Mouse (Mus musculus): ENCODE results near the gene Csgalnact2. TPM values are rescaled to one million over a fixed set of nuclear protein-coding genes. Genes with fewer than 3 reads are reported as not detected.

The Csgalnact2 gene
- total and polyA plus RNA-seq, 3 experiments = 2.2 to 6.4 (median 3.0) TPM

- no peaks in the 10 kb centered on the region for H3K79me2 ChIP-seq (replicated peaks; ENCODE audit: control insufficient read depth, extremely low read depth, insufficient read depth, poor library complexity, severe bottlenecking)
- no peak overlapping the region for H3K4me3 ChIP-seq (replicated peaks in 1 of 3; ENCODE audit: low read depth in 2 of 3, low read length in 2 of 3, poor library complexity in 1 of 3)
- no peaks in the 10 kb centered on the region for H3K9me3 ChIP-seq (replicated peaks; ENCODE audit: low read length)
- H3K4me2 ChIP-seq (ENCODE audit: insufficient read depth, low read depth, poor library complexity, severe bottlenecking) = no peak overlapping the region
- dilution Hi-C loops (cut with MboI; ENCODE audit: extremely low pct_ligation_motif_present, extremely low pct_unique_long_range_greater_than_20kb, low sequenced_read_pairs) (no loop called here), in situ Hi-C loops (cut with MboI; ENCODE audit: low pct_ligation_motif_present, low pct_unique_long_range_greater_than_20kb, low sequenced_read_pairs) (no loop called here)
- H3K9ac ChIP-seq (ENCODE audit: insufficient read depth, low read depth) = no peak overlapping the region
- no peaks in the 10 kb centered on the region for H3K4me1 ChIP-seq (ENCODE audit: control insufficient read depth in 1 of 2, insufficient read depth in 2 of 2)
- peaks cover 91% of the 10 kb centered on the region for H3K27me3 ChIP-seq (replicated peaks)
- H3K36me3 ChIP-seq (replicated peaks in 1 of 2; ENCODE audit: control insufficient read depth in 1 of 2, insufficient read depth in 1 of 2, low read length in 1 of 2) = no peaks in the 10 kb centered on the region
- no peak overlapping the region for H3K27ac ChIP-seq (ENCODE audit: insufficient read depth, low read depth)
- TF ChIP-seq HCFC1 (IDR thresholded peaks at IDR 0.05; ENCODE audit: low read depth, low read length) (no peak), JUND (conservative IDR thresholded peaks at IDR 0.05; ENCODE audit: low read depth, low read length) (no peak)
- no peak for DNase-seq (ENCODE audit: extremely low read depth)
Measured at GRCm38 (mm10) chr6:118079762-118080465, 59.0 kb downstream of the Csgalnact2 start.

- Histone ChIP-seq H3K36me3 (replicated peaks in 1 of 2; ENCODE audit: control insufficient read depth in 1 of 2, insufficient read depth in 1 of 2, low read length in 1 of 2) (no peaks in the 10 kb centered on the region), H3K79me2 (replicated peaks; ENCODE audit: control insufficient read depth, extremely low read depth, insufficient read depth, poor library complexity, severe bottlenecking) (no peaks in the 10 kb centered on the region), H3K9ac (ENCODE audit: insufficient read depth, low read depth) (no peak overlapping the region), H3K4me3 (replicated peaks in 1 of 3; ENCODE audit: low read depth in 2 of 3, low read length in 2 of 3, poor library complexity in 1 of 3) (no peak overlapping the region), H3K9me3 (replicated peaks; ENCODE audit: low read length) (no peaks in the 10 kb centered on the region), H3K4me2 (ENCODE audit: insufficient read depth, low read depth, poor library complexity, severe bottlenecking) (no peak overlapping the region), H3K27ac (ENCODE audit: insufficient read depth, low read depth) (no peak overlapping the region), H3K27me3 (replicated peaks) (peaks cover 91% of the 10 kb centered on the region), H3K4me1 (ENCODE audit: control insufficient read depth in 1 of 2, insufficient read depth in 2 of 2) (no peaks in the 10 kb centered on the region)
- no peak for DNase-seq (ENCODE audit: extremely low read depth)
- in situ Hi-C loops (cut with MboI; ENCODE audit: low pct_ligation_motif_present, low pct_unique_long_range_greater_than_20kb, low sequenced_read_pairs) = no loop called here
- dilution Hi-C loops (cut with MboI; ENCODE audit: extremely low pct_ligation_motif_present, extremely low pct_unique_long_range_greater_than_20kb, low sequenced_read_pairs) = no loop called here
- no peak for TF ChIP-seq ZKSCAN1 (IDR thresholded peaks at IDR 0.05; ENCODE audit: borderline replicate concordance, low read depth, low read length)
Measured at GRCm38 (mm10) chr6:118079292-118079691, 59.6 kb downstream of the Csgalnact2 start.

GRCm38 (mm10) chr6:118078751-118079150, 60.2 kb downstream of the Csgalnact2 start:
- no peak overlapping the region for H3K27ac ChIP-seq (ENCODE audit: insufficient read depth, low read depth)

GRCm38 (mm10) chr6:118077421-118077820, 61.5 kb downstream of the Csgalnact2 start:
- Histone ChIP-seq H3K27ac (ENCODE audit: insufficient read depth, low read depth) (no peak overlapping the region), H3K4me2 (ENCODE audit: insufficient read depth, low read depth, poor library complexity, severe bottlenecking) (no peak overlapping the region), H3K27me3 (replicated peaks) (peaks cover 90% of the 10 kb centered on the region), H3K79me2 (replicated peaks; ENCODE audit: control insufficient read depth, extremely low read depth, insufficient read depth, poor library complexity, severe bottlenecking) (no peaks in the 10 kb centered on the region), H3K9me3 (replicated peaks; ENCODE audit: low read length) (no peaks in the 10 kb centered on the region), H3K36me3 (replicated peaks in 1 of 2; ENCODE audit: control insufficient read depth in 1 of 2, insufficient read depth in 1 of 2, low read length in 1 of 2) (no peaks in the 10 kb centered on the region), H3K9ac (ENCODE audit: insufficient read depth, low read depth) (no peak overlapping the region), H3K4me1 (ENCODE audit: control insufficient read depth in 1 of 2, insufficient read depth in 2 of 2) (no peaks in the 10 kb centered on the region), H3K4me3 (replicated peaks in 1 of 3; ENCODE audit: low read depth in 2 of 3, low read length in 2 of 3, poor library complexity in 1 of 3) (no peak overlapping the region)
- in situ Hi-C loops (cut with MboI; ENCODE audit: low pct_ligation_motif_present, low pct_unique_long_range_greater_than_20kb, low sequenced_read_pairs) = no loop called here
- TF ChIP-seq MXI1 (IDR thresholded peaks at IDR 0.05; ENCODE audit: low read depth, low read length) (no peak), SIN3A (IDR thresholded peaks at IDR 0.05; ENCODE audit: low read length) (no peak), BHLHE40 (IDR thresholded peaks at IDR 0.05; ENCODE audit: low read depth, low read length) (no peak), HCFC1 (IDR thresholded peaks at IDR 0.05; ENCODE audit: low read depth, low read length) (no peak), E2F4 (IDR thresholded peaks at IDR 0.05; ENCODE audit: insufficient replicate concordance, low read depth, low read length) (no peak), GABPA (IDR thresholded peaks at IDR 0.05; ENCODE audit: insufficient replicate concordance, low read depth, low read length) (no peak)
- dilution Hi-C loops (cut with MboI; ENCODE audit: extremely low pct_ligation_motif_present, extremely low pct_unique_long_range_greater_than_20kb, low sequenced_read_pairs) = no loop called here
- no peak for DNase-seq (ENCODE audit: extremely low read depth)

More at GRCm38 (mm10) chr6:118078751-118079150, 60.2 kb downstream of the Csgalnact2 start:
- no peaks in the 10 kb centered on the region for H3K36me3 ChIP-seq (replicated peaks in 1 of 2; ENCODE audit: control insufficient read depth in 1 of 2, insufficient read depth in 1 of 2, low read length in 1 of 2)
- peaks cover 94% of the 10 kb centered on the region for H3K27me3 ChIP-seq (replicated peaks)
- no peak overlapping the region for H3K4me3 ChIP-seq (replicated peaks in 1 of 3; ENCODE audit: low read depth in 2 of 3, low read length in 2 of 3, poor library complexity in 1 of 3)
- H3K4me2 ChIP-seq (ENCODE audit: insufficient read depth, low read depth, poor library complexity, severe bottlenecking) = no peak overlapping the region
- dilution Hi-C loops (cut with MboI; ENCODE audit: extremely low pct_ligation_motif_present, extremely low pct_unique_long_range_greater_than_20kb, low sequenced_read_pairs) (no loop called here), in situ Hi-C loops (cut with MboI; ENCODE audit: low pct_ligation_motif_present, low pct_unique_long_range_greater_than_20kb, low sequenced_read_pairs) (no loop called here)
- DNase-seq (ENCODE audit: extremely low read depth) = no peak
- TF ChIP-seq USF1 (IDR thresholded peaks at IDR 0.05; ENCODE audit: low read depth, low read length) (no peak), POLR2AphosphoS2 (IDR thresholded peaks at IDR 0.05; ENCODE audit: low read depth, low read length) (no peak), PAX5 (IDR thresholded peaks at IDR 0.05; ENCODE audit: low read length) (no peak), JUND (conservative IDR thresholded peaks at IDR 0.05; ENCODE audit: low read depth, low read length) (no peak), NELFE (IDR thresholded peaks at IDR 0.05; ENCODE audit: low read depth, low read length) (no peak), HCFC1 (IDR thresholded peaks at IDR 0.05; ENCODE audit: low read depth, low read length) (no peak)
- no peaks in the 10 kb centered on the region for H3K4me1 ChIP-seq (ENCODE audit: control insufficient read depth in 1 of 2, insufficient read depth in 2 of 2)
- H3K79me2 ChIP-seq (replicated peaks; ENCODE audit: control insufficient read depth, extremely low read depth, insufficient read depth, poor library complexity, severe bottlenecking) = no peaks in the 10 kb centered on the region
- no peak overlapping the region for H3K9ac ChIP-seq (ENCODE audit: insufficient read depth, low read depth)
- H3K9me3 ChIP-seq (replicated peaks; ENCODE audit: low read length) = no peaks in the 10 kb centered on the region
